Mouse (Mus musculus) kidney, adult 2 months (tissue): Measurements from ENCODE around the gene Atg101. TPM values are rescaled to one million over a fixed set of nuclear protein-coding genes. Genes with fewer than 3 reads are reported as not detected.
A peak's percentile ranks its signal among the peaks of the same experiment; 100 is the strongest.

ENCODE experiments used
- DNase-seq: peaks from one replicate; pipeline ENCODE4 v3.0.0; 2021
- H3K27ac ChIP-seq: fragments of 200-500 bp; 2 replicates; pipeline ENCODE4 v1.5.1; 2012; ENCODE audit warnings: low read depth, low read length, control low read depth, inconsistent platforms; ENCODE audit not compliant: insufficient read depth
- H3K27me3 ChIP-seq: fragments of 200-500 bp; replicated peaks from 2 replicates; pipeline ENCODE4 v1.6.1; 2012; ENCODE audit warnings: mild to moderate bottlenecking, moderate library complexity, low read length, inconsistent platforms; ENCODE audit not compliant: control insufficient read depth, insufficient read depth
- H3K36me3 ChIP-seq: fragments of 200-500 bp; 2 replicates; pipeline ENCODE4 v1.6.1; 2012; ENCODE audit warnings: mild to moderate bottlenecking, moderate library complexity, low read length, inconsistent platforms; ENCODE audit not compliant: control insufficient read depth, insufficient read depth
- H3K4me1 ChIP-seq: fragments of 200-500 bp; 2 replicates; pipeline ENCODE4 v1.6.1; 2011; ENCODE audit warnings: low read length; ENCODE audit not compliant: control insufficient read depth, insufficient read depth
- H3K4me3 ChIP-seq: fragments of 200-500 bp; 2 replicates; pipeline ENCODE4 v1.5.1; 2011; ENCODE audit warnings: mild to moderate bottlenecking, low read depth, low read length, control low read depth; ENCODE audit not compliant: insufficient read depth
- CTCF ChIP-seq: fragments of 200-500 bp; conservative IDR thresholded peaks from 2 replicates; pipeline ENCODE4 v1.5.1; 2011; ENCODE audit warnings: low read depth, mild to moderate bottlenecking, control low read depth, low read length, moderate library complexity, mixed read lengths; ENCODE audit not compliant: insufficient read depth, insufficient read length
- POLR2A ChIP-seq: fragments of 200-500 bp; IDR thresholded peaks from one replicate; pipeline ENCODE4 v1.6.1; 2011; ENCODE audit warnings: low read depth, low read length, control low read depth
- WGBS: fragments of 180-500 bp; shearing (Covaris S2); methylation state at CpG from one replicate; pipeline ENCODE4 v1.1.7; 2018; 5-methylcytosine and 5-hydroxymethylcytosine counted together
- polyA plus RNA-seq: library from polyadenylated mRNA; depleted of rRNA; stranded (reverse); fragments of >200 nt; gene quantifications from 2 replicates; pipeline ENCODE4 v1.2.3, GENCODE M21; 2012

Atg101 gene
- polyA plus RNA-seq, 1 experiment: 48.7 TPM

DNA sequence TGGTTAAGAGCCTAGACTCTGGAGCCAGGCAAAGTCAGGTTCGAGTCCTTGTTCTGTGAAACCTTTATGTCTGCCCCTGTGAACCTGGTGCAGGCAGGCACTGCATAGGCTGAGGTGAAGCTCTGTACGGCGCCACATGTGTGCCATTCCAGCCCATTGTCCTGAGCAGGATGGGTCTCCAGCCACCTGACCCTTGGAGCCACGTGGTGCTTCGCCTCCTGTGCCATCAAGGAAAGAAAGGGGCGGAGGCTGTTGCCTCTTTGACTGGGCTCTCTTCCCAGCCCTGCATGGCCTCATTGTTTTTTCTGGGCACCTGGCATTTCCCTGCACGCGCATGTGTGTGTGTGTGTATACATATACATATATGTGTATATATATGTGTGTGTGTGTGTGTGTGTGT is 44.3 kb upstream of the Atg101 start:
- DNase-seq: no peak
- Histone ChIP-seq H3K36me3 (no peaks in the 10 kb centered on the region), H3K27me3 (no peaks in the 10 kb centered on the region), H3K4me3 (no peak overlapping the region), H3K4me1 (0 out of 2 replicates have a peak, but pooled peaks cover 6% of the 10 kb centered on the region), H3K27ac (no peak overlapping the region)
- TF ChIP-seq POLR2A (no peak), CTCF (no peak)
- 77% methylated on average over 8 of the region's 8 CpGs for WGBS

DNA sequence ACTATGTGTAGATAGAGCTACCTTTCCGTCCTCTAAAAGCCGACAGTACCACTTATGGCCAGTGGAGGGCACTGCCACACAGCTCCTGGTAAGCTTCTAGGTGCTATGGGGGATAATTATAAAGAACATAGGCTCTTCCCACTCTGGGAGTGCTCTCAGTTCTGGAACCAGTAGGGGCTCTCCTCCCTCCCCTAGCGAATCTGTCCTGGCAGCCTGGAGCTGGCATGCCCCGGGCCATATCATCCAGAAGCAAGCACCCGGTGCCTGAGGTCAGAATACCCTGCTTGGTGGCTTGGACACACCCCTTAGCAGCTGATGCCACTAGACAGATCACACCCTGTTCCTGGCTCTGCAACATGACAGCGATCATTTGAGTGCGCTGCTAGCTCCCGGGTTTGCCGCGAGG is 43.3 kb upstream of the Atg101 start:
- DNase-seq: peak; percentile 91
- TF ChIP-seq POLR2A (no peak), CTCF (peak; percentile 94)
- H3K36me3 ChIP-seq: no peaks in the 10 kb centered on the region
- WGBS: 3% methylated on average over 10 of the region's 10 CpGs
- H3K4me3 ChIP-seq: no peak overlapping the region
- no peaks in the 10 kb centered on the region for H3K27me3 ChIP-seq
- peak overlapping the region; percentile 47 for H3K27ac ChIP-seq
- H3K4me1 ChIP-seq: 0 out of 2 replicates have a peak, but pooled peaks cover 6% of the 10 kb centered on the region

DNA sequence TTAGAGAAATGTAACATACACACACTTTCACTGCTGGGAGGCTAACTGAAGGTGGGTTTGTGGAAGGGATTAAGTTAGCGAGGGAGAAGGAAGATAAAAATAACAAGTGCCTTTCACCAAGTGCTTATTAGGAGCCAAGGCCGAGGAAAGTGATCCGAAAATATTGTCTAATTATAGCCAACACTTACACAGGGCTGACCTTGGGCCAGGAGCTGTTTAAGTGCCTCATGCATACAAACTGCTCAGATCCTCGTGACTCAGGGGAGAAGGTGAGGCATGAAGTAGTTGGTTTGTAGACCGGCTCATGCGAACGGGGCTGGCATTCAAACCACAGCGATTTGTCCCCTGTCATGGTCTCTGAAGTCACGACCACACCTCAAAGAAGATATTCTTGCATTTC is 42.8 kb upstream of the Atg101 start:
- Histone ChIP-seq H3K4me3 (no peak overlapping the region), H3K4me1 (0 out of 2 replicates have a peak, but pooled peaks cover 6% of the 10 kb centered on the region), H3K27ac (peak overlapping the region; percentile 47), H3K36me3 (no peaks in the 10 kb centered on the region), H3K27me3 (no peaks in the 10 kb centered on the region)
- no peak for TF ChIP-seq POLR2A
- no peak for TF ChIP-seq CTCF
- peak; percentile 57 for DNase-seq
- WGBS: 36% methylated on average over 9 of the region's 9 CpGs

DNA sequence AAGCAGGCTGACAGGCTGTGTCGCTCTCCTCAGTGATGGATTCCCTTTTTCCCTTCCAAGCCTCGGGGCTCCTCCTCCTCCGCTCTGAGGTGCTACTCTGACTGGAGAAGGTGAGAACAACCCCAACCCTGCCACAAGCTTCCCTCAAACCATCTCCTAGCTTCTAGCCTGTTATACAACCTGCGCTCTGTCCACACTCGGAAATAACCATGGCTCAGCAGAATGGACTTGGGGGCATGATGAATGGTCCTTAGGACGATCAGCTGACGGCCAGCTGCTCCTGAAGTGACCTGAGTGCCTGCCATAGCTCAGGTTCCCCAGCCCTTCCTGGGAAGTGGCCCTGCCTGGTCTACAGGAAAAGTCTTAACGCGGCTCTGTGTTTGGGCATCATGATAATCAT is 42.2 kb upstream of the Atg101 start:
- no peaks in the 10 kb centered on the region for H3K27me3 ChIP-seq
- H3K4me3 ChIP-seq: no peak overlapping the region
- H3K36me3 ChIP-seq: no peaks in the 10 kb centered on the region
- no peak for DNase-seq
- peak overlapping the region; percentile 13; the same call in 1 of the 2 replicates for H3K27ac ChIP-seq
- peaks cover 6% of the 10 kb centered on the region; the same call in 1 of the 2 replicates for H3K4me1 ChIP-seq
- TF ChIP-seq CTCF (no peak), POLR2A (no peak)
- WGBS: 60% methylated on average over 9 of the region's 9 CpGs

DNA sequence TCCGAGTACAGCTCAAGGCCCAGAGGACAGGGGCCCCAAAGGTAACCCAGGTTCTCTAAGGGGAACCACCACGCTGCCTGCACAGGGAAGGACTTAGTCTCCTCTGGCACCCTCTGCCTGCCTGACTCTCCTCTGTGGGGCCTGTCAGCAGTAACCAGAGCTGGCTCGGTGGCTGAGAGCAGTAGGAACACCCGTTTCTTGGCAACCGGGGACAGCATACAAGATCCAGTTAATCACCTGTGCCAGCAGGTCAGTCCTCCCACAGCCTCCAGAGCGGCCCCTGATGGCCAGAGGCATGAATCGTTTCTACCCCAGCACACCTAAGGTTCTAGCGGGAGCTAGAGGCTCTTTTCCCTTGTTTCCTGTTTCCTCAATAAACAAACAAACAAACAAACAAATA is 41.4 kb upstream of the Atg101 start:
- H3K4me3 ChIP-seq: no peak overlapping the region
- DNase-seq: peak; percentile 87
- H3K36me3 ChIP-seq: no peaks in the 10 kb centered on the region
- no peaks in the 10 kb centered on the region for H3K27me3 ChIP-seq
- TF ChIP-seq CTCF (peak; percentile 69), POLR2A (no peak)
- H3K4me1 ChIP-seq: peaks cover 6% of the 10 kb centered on the region; the same call in 1 of the 2 replicates
- peak overlapping the region; percentile 13; the same call in 1 of the 2 replicates for H3K27ac ChIP-seq
- 26% methylated on average over 8 of the region's 8 CpGs for WGBS

DNA sequence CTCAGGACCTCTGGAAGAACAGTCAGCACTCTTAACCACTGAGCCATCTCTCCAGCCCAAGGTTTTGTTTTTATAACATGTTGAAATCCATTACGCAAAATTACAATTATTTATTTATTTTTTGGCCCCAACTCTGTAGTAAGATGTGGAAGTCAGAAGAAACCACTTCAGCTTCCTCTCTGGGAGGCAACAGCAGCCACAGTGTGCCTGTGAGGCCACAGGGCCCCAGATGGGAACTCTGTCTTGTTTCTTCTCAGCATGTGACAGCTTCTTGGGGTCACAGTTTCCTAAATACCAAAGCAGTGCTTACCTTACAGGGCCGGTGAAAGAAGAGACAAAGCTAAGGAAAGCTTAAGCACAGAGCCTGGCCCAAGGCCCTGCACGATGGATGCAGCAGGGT is 40.1 kb upstream of the Atg101 start:
- Histone ChIP-seq H3K4me3 (no peak overlapping the region), H3K27me3 (no peaks in the 10 kb centered on the region), H3K4me1 (peaks cover 6% of the 10 kb centered on the region; the same call in 1 of the 2 replicates), H3K27ac (no peak overlapping the region), H3K36me3 (no peaks in the 10 kb centered on the region)
- TF ChIP-seq POLR2A: no peak
- no peak for TF ChIP-seq CTCF
- DNase-seq: no peak
- 77% methylated on average over 3 of the region's 3 CpGs for WGBS

DNA sequence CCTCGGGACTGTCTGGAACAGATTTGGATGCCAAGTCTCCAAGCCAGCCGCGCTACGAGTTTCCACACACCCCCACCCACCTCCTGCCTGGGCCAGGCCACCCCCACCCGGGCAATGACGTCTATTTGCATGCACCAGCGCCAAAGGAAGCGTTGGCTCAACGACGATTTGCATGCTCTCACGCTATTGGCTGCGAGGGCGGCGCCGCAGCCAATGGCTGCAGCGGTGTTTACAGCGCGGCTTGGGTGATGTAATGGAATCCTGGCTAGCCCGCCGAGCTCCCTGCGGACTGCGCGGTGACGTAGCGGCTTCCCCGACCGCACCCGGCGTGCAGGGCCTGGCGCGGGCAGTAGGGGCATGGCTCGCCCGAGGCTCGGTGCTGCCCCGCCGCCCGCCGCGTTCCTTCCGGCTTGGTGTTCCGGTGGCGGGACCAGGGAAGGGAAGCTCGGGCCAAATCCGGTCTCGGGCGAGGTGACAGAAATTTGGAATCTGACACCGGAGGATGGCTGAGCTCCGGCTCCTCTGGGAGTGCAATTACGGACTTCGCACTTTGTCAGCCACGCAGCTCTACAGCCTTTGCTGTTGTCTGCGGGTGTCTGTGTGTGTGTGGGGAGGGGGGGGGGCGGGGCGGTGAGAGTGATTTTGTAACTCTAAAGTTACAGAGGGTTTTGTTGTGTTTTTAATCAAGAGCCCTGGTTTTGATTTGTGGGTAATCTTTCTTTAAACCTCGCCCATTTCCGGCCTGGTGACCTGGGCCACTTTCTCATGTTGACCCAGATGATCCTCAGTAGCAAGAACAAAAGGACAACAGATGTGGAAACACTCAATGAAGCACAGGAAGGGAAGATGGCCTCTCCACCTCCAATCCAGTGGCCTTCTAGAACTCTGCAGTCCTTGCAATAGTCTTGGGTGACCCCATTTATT is 37.6 kb upstream of the Atg101 start:
- DNase-seq: peak; percentile 99
- H3K4me3 ChIP-seq: peak overlapping the region; percentile 26
- no peaks in the 10 kb centered on the region for H3K36me3 ChIP-seq
- TF ChIP-seq CTCF (peak; percentile 25; the same call in 1 of the 2 replicates), POLR2A (peak; percentile 30)
- peak overlapping the region; percentile 64 for H3K27ac ChIP-seq
- H3K27me3 ChIP-seq: no peaks in the 10 kb centered on the region
- peaks cover 3% of the 10 kb centered on the region; the same call in 1 of the 2 replicates for H3K4me1 ChIP-seq
- WGBS: 1% methylated on average over 56 of the region's 56 CpGs
